Mouse (Mus musculus): Measurements from ENCODE around the gene Lhfp.

Lhfp gene

DNA sequence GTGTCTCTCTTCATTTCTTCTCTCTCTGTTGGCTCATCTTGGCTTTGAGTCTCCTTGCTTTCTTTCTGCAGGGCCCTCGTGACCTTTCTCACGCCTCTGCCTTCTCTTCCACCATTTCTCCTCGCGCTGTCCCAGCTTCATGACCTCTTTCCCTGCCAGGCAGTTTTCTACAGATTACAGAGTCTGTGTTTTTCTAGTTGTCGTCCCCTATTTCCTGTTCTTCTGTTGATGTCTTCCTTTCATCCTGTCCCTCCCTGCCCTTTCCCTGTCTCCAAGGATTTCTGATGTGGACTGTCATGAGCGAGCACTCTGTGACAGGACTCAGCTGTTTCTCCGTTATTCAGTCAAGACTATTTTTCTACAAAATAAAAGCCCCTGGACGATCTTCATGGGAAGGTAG, 124.7 kb downstream of the Lhfp start:
- DNase-seq (ENCODE audit: low spot score): no peak

DNA sequence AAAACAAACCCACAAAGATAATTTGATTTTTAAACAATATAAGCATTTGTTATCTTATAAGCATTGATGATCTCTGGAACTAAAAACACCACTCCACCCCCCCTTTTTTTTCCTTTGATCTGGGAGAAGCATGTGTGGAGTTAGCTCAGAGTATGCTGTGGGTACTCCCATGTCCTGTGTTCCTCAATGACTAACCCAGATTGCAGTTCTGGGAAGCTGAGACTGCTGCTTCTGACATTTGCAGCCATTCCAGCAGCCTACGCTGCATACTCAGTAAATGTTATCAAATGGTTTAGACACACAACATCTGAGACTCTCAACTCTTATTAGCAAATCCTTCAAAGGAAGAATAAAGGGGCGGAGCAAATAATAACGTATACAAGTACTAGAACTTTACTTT, 128.2 kb downstream of the Lhfp start:
- no peak for DNase-seq (ENCODE audit: low spot score)

DNA sequence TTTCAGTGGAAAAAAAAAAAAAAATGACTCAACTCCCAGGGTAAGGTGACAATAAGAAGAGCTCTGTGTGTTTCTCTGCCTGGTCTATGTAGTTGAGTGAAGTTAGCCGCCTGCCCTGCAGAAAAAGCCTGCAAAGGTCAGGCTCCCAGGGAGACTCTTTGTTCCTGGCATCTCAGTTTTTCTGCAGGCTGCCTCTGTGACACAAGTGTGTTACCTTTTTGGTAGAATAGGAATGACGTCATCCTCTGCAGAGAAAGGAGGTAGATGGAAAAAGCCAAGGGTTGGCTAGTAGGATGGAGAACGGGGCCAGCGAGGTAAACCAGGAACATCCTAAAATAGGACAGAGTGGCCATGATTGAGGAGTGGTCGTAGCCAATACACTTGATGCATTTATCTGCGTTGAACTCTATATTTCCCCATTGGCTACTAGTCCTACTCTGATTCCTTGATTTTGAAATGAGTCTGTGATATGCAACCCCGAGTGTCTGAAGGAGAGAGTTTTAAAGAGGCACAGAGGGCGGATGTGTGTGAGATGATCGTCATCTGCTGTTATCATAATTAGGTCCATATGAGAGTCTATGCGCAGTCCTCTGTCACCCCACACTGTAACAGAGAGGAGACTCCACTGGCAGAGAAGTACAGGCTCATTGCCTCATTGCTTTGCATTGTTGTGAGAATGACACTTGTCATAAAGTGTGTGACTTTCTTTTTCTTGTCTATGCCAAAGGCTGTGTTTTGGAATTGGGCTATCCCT, 132.2 kb downstream of the Lhfp start:
- DNase-seq (ENCODE audit: low spot score): no peak

GRCm38 (mm10) chr3:53179936-53180335, 138.6 kb downstream of the Lhfp start:
- no peak for DNase-seq (ENCODE audit: low spot score)

GRCm38 (mm10) chr3:53185439-53185838, 144.1 kb downstream of the Lhfp start:
- DNase-seq (ENCODE audit: low spot score): no peak

DNA sequence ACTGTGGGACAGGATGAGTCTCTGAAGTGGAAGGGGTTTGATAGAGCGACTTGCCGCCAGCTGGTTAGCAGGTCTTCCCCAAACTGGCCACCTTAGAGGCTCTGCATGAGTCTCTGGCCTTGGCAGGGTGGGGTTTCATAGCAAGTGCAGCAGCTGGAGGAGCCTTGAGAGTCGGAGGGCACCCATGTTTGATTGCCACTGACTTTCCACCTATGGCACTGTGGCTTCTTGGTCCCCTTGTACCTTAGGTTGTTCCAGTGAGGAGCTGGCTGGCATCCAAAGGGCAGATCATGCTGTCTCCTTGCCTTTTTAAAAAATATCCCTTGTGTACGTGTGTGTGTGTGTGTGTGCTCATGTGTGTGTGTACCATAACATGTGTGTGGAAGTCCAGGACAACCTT, 152.1 kb downstream of the Lhfp start:
- no peak for DNase-seq (ENCODE audit: low spot score)

- no peak for DNase-seq (ENCODE audit: low spot score)
These were observed 154.4 kb downstream of the Lhfp start for GRCm38 (mm10) chr3:53195666-53196107.

DNA sequence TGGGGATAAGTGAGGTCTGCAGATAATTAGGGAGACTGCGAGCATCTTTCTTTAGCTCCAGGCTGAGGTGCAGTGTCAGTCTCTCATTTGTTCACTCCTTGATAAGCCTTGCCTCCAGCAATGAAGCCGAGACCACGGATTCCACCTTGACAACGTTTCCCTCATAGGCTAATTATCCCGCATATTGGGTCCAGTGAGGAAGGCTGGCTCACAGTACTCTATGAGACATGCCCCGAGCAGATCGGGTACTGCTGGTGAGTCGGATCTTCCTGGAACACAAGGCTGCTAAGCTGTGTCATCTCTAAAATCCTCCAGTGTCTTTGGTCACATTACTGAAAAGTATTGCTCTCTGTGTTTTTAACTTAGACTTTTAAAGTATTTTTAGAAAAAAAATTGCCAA, 158.8 kb downstream of the Lhfp start:
- no peak for DNase-seq (ENCODE audit: low spot score)

- DNase-seq (ENCODE audit: low spot score): no peak
These were observed 159.5 kb downstream of the Lhfp start for GRCm38 (mm10) chr3:53200853-53201252.

DNA sequence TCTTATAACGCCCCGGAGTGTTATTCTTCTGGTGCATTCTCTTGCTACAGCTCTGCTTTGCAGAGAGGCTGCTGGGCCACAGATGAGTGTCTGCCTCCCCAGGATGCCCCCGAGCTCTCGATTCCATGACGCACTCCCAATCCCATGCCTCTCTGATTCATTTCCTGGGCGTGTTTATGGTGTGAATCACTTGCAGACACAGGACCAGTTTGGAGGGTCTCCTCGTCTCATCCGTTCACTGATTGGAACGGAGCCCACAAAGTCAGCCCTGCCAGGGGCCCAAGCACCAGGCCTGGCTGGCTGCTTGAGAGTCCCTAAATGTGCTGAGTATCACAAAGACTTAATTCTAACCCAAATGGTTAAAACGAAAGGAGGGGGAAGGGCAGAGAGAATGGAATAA, 160.3 kb downstream of the Lhfp start:
- DNase-seq (ENCODE audit: low spot score): no peak

- DNase-seq (ENCODE audit: low spot score): no peak
These were observed 160.9 kb downstream of the Lhfp start for GRCm38 (mm10) chr3:53202184-53202583.

DNA sequence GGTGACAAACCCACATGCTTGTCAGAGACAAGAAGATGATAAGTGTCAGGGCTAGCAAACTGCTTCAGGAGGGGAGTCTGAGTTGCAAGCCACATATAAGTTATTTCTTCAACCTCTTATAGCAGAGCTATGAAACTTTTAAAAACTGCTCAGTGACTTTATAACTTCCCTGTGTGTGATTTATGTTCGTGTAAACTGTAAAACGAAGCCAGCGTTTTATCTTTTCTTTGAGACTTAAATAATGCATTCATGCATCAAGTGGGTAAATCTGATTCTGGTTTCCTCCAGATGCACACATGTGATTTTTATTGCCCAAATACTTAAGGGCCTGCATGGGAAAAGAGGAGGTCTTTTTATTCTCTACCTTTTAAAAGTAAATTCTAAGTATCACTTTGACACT, 161.4 kb downstream of the Lhfp start:
- DNase-seq (ENCODE audit: low spot score): no peak

DNA sequence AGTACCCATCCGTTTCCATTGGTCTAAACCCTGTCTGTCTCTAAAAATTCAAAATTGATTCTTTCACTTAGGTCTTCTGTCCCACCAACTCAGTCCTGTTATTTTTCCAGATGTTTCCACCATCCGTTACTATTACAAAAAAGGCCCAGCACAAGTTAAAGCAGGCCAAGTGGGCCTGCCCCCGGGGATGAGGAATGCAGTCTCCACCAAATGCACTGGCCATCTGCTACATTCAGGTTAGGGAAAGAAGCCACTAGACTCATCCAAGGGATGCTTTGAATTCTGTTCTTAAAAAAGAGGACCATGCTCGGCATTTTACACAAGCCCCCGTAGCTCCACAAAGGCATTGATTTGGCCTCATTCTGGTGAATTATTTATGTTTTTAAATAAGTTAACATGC, 162.3 kb downstream of the Lhfp start:
- no peak for DNase-seq (ENCODE audit: low spot score)

DNA sequence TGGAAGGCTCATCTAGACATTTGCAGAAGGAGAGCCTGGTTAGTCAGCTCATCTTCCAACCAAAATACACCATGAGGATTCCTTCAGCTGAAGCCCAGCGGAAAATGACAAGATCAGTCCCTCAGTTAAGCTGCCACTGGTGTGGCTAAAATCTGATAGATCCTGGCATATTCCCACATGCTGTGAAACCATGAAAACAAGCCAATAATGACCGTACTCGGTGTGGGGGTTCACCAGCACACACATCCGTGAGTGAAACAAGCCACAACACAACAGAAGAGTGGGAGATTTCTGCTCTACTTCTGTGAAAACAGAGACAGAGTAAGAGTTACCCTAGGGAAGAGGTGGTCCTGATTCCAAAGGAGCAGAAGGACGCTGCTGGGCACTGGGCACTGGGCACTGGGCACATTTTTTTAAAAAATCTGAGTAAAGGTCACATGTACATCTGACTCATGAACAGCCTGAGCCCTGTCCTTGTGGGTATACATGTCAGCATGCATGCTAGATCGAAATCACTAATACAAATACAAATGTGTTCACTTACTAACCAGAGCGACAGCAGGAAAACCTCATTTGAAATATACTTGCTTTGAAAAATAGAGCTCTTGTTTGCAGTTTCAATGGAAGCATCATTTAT, 163.1 kb downstream of the Lhfp start:
- DNase-seq (ENCODE audit: low spot score): no peak

DNA sequence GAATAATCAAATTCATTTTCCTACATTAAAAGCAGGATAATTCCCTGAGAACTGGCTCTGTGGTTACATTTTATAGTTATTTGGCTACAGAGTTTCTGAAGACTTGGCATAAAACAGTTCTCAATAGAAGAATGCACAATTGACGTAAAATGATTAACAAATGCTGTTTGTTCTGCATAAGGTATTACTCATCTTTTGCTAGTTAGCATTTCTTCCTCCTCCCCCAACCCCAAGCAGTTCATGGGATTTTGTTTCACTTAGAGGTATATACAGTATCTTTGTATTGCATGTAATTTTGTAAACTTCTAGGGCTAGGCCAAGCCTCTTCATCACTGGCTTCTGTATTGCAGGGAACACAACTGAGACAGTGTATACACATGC, 163.6 kb downstream of the Lhfp start:
- no peak for DNase-seq (ENCODE audit: low spot score)

DNA sequence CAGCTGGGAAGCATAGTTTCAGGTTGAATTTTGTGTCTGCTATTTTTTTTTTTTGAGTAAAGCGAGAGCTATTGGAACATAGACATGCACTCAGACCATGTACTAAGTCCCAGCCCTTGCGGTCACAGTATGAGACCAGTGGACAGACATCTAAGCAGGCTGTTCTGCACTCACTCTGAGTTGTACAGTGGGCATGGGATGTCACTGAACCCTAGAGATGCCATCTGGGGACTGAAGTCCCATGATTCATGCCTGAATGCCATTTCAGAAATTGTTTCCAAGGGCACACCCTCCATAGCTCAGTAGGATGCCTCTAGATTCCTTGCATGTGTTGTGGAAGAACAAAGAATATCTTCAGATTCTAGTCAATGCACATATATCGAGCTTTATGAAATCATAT, 164.4 kb downstream of the Lhfp start:
- DNase-seq (ENCODE audit: low spot score): no peak

DNA sequence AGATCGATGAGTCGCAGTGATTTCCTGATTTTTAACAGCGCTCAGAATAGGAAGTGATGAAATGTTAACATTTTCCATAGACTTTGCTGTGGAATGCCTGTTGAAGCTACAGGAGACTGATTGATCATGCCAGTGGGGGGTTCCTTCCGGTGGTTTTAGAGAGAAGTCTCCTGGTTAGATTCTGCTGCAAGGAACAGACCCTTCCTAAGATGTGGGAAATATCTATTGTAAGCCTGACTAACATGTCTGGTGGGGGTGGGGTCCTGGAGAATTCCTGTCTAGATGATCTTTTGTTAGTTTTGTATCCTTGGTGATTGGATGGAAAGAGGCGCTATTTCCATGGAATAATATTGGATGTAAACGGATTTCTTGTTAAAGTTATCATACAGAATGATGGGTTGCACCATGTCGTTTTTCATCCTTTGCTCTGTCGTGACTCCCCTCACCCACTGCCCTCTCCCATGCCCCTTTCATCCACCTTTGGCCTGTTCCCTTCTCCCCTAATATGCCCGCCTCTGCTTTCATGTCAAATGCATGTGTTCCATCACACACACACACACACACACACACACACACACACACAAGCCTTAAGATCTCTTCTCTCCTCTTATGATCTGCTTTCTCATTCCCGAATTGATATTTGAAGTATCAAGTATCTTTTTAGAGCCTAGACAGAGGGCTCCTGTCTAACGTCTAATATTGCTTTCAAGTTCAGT, 165.3 kb downstream of the Lhfp start:
- no peak for DNase-seq (ENCODE audit: low spot score)

- DNase-seq (ENCODE audit: low spot score): no peak
These were observed 165.8 kb downstream of the Lhfp start for GRCm38 (mm10) chr3:53207225-53207528.

- DNase-seq (ENCODE audit: low spot score): peak; percentile 44
These were observed 169.6 kb downstream of the Lhfp start for GRCm38 (mm10) chr3:53210691-53211526.

GRCm38 (mm10) chr3:53212599-53212998, 171.3 kb downstream of the Lhfp start:
- DNase-seq (ENCODE audit: low spot score): no peak

DNA sequence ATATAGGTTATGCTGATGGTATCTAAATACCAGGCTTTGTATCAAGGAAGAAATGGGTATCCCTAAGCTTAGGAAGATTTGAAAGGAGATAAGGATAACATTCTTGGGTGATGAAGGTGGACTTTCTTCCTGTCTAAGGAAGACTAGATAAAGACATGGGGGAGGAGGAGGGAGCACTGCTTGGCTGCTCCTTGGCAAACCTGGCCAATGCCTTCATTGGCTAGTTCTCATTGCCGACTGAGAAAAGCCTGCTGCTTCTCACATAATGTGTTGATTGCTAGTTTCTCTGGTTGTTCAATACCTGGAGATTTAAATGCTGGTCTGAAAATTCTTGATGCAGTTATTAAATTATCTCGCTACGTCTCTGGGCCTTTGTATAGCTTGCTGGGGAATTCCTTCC, 172.0 kb downstream of the Lhfp start:
- no peak for DNase-seq (ENCODE audit: low spot score)

- DNase-seq (ENCODE audit: low spot score): no peak
These were observed 172.5 kb downstream of the Lhfp start for GRCm38 (mm10) chr3:53213746-53214271.

Measured in ovary, postnatal 36 days (tissue).